Mouse (Mus musculus) E14TG2a.4 (cell line): ENCODE data around the gene Ankrd10.
"Not testable (repeated sequence)": the region's sequence is repeated elsewhere in the genome, so short reads cannot be mapped to it uniquely, and the experiment has no call there.

ENCODE experiments used
- CTCF ChIP-seq: conservative IDR thresholded peaks from 2 replicates; pipeline ENCODE4 v1.5.1; 2014; ENCODE audit warnings: low read length
- NANOG ChIP-seq: IDR thresholded peaks from 2 replicates; pipeline ENCODE4 v1.6.1; 2014; ENCODE audit warnings: borderline replicate concordance, low read length, mixed read lengths
- POU5F1 ChIP-seq: IDR thresholded peaks from 2 replicates; pipeline ENCODE4 v1.6.1; 2014; ENCODE audit warnings: low read length, borderline replicate concordance

GRCm38 (mm10) chr8:11568193-11568592 lies 67.4 kb downstream of the Ankrd10 start:
- not testable (repeated sequence) for TF ChIP-seq CTCF, POU5F1, NANOG
